Mouse (Mus musculus): ENCODE results near the gene Itga7. TPM values are rescaled to one million over a fixed set of nuclear protein-coding genes. Genes with fewer than 3 reads are reported as not detected.
A peak's percentile ranks its signal among the peaks of the same experiment; 100 is the strongest.
"Not testable (repeated sequence)": the region's sequence is repeated elsewhere in the genome, so short reads cannot be mapped to it uniquely, and the experiment has no call there.

The Itga7 gene
- polyA plus RNA-seq, 1 experiment from 2014 or later, result 8.9 TPM

DNA sequence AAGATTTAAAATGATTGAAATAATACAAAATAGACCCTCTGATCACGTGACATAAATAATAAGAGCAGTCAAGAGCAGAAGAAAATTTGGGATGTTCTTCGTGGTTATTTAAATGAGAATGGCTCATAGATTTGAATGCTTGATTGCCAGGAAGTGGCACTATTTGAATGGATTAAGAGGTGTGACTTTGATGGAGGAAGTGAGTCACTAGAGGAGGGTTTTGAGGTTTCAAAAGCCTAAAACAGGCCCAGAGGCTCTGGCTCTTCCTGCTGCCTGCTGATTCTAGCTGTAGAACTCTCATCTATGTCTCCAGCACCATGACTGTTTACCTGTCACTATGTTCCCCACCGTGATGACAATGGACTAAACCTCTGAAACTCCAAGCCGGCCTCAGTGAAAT is 39.2 kb downstream of the Itga7 start:
- no peak overlapping the region for H3K4me3 ChIP-seq
- WGBS, result 74% methylated on average over 4 of the region's 4 CpGs
- no peak overlapping the region for H3K27ac ChIP-seq (replicated peaks)
- H3K4me1 ChIP-seq (replicated peaks), result no peaks in the 10 kb centered on the region; the same call in 1 of the 2 replicates
- H3K36me3 ChIP-seq, result no peaks in the 10 kb centered on the region
- no peak overlapping the region for H3K4me2 ChIP-seq
- H3K27me3 ChIP-seq, result no peaks in the 10 kb centered on the region
- ATAC-seq (ENCODE audit: low FRiP score, low read depth), result no peak
- H3K9ac ChIP-seq, result no peak overlapping the region
- H3K9me3 ChIP-seq, result no peaks in the 10 kb centered on the region

DNA sequence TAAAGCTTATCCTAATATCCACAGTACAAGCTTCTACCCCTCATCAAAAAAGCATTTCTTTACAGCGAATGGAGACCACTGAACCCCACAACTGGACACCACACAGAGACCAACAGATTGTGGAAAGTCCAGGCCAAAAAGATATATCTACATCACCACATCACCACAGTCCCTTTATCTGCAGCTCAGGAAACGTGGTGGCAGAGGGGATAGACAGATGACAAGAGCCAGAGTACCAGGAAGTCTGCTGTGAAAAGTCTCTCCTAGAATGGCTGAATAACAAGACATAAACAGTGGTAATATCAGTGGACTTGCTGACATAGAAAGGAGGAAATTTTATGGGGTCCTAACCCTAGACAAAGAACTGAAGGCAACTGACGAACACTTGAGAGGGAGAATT is 42.8 kb downstream of the Itga7 start:
- WGBS, result 77% methylated on average over 3 of the region's 3 CpGs

DNA sequence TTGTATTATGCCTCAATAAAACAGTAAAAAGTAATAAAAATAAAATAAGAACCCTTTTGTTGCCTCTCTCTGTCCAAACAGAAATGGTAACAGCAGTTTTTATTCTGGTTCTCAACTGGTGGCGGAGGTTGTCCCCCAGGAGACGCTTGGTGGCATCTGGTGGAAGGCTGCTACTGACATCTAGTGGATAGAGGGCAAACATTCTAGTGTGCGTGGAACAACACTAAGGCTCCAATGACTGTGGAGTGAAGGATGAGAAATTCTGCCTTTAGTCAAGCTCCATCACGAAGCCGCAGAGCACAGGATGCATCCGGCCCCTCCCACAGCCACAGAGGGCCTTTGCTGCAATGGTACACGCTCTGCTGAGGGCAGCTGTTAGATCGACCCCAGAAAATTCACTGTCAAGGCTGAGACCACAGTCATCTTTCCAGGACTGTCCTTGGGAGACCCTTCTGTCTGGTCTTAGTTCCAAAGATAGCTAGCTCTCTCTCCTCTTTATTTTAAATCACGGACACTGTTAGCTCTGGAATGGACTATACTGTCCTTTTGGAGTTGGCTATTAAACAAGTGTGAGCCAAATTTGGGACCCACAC is 44.0 kb downstream of the Itga7 start:
- Histone ChIP-seq H3K36me3 (no peaks in the 10 kb centered on the region), H3K9ac (no peak overlapping the region)
- WGBS, result 23% methylated on average over 9 of the region's 9 CpGs

More for the DNA sequence above, 42.8 kb downstream of the Itga7 start:
- Histone ChIP-seq H3K9me3 (no peaks in the 10 kb centered on the region), H3K36me3 (no peaks in the 10 kb centered on the region), H3K4me3 (no peak overlapping the region), H3K27me3 (no peaks in the 10 kb centered on the region), H3K27ac (replicated peaks) (no peak overlapping the region), H3K9ac (no peak overlapping the region), H3K4me1 (replicated peaks) (no peaks in the 10 kb centered on the region; the same call in 1 of the 2 replicates), H3K4me2 (no peak overlapping the region)
- no peak for ATAC-seq (ENCODE audit: low FRiP score, low read depth)

DNA sequence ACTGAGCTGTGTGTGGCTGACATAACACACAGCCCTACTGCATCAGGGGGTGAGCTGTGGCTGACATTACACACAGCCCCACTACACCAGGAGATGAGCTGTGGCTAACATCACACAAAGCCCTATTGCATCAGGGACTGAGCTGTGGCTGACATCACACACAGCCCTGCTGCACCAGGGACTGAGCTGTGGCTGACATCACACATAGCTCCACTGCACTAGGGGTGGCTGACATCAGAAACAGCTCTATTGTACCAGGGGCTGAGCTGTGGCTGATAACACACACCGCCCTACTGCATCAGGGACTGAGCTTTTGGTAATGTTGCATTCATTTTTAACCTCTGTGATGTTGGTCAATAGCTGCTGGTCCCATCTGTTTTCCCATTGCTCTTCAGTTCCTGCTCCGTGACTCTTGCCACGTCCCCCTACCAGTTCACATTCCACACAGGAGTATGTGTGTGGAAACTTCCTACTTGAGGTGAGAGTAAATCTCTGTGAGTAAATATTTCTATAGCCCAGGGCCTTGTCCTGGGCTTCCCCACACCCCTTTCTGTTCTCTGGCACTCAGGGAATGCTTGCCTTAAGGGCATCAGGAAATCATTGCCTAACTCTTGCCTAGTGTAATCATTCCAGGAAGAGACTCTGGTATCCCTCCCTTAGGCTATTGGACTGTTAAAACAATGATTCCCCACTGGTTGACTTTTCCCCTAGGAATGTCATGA is 47.2 kb downstream of the Itga7 start:
- WGBS, result 73% methylated on average over 3 of the region's 3 CpGs
- Histone ChIP-seq H3K9ac (no peak overlapping the region), H3K27me3 (no peaks in the 10 kb centered on the region), H3K36me3 (no peaks in the 10 kb centered on the region), H3K27ac (replicated peaks) (no peak overlapping the region), H3K4me1 (replicated peaks) (no peaks in the 10 kb centered on the region; the same call in 1 of the 2 replicates), H3K4me3 (no peak overlapping the region), H3K9me3 (no peaks in the 10 kb centered on the region), H3K4me2 (no peak overlapping the region)
- no peak for ATAC-seq (ENCODE audit: low FRiP score, low read depth)

More for the DNA sequence above, 44.0 kb downstream of the Itga7 start:
- Histone ChIP-seq H3K4me3 (no peak overlapping the region), H3K4me2 (no peak overlapping the region), H3K9me3 (no peaks in the 10 kb centered on the region), H3K4me1 (replicated peaks) (no peaks in the 10 kb centered on the region; the same call in 1 of the 2 replicates), H3K27me3 (no peaks in the 10 kb centered on the region), H3K27ac (replicated peaks) (no peak overlapping the region)
- ATAC-seq (ENCODE audit: low FRiP score, low read depth), result peak; percentile 91

DNA sequence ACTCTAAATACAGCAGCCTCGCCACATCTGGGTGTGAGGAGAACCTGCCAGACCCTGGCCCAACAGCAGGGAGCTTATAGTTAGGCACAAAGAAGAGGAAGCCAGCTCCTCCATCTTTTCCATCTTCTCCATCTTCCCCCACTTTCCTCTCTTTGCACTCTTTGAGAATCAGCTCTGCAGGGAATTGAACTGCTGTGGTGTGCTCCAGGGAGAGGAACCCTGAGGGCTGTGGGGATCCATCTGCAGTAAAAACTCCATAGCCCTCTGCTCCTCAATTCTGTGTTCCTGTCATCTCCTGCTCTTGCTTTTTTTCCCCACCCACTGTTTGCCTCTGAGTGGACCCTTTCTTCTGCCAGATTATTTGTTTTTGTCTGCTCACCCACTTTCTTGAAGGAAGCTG is 55.5 kb downstream of the Itga7 start, which contains the start of gene Olfr9:
Olfr9 (plus strand) TSS at position 301 of the 400 bp plus-strand sequence.
- not testable (repeated sequence) for H3K27me3 ChIP-seq

DNA sequence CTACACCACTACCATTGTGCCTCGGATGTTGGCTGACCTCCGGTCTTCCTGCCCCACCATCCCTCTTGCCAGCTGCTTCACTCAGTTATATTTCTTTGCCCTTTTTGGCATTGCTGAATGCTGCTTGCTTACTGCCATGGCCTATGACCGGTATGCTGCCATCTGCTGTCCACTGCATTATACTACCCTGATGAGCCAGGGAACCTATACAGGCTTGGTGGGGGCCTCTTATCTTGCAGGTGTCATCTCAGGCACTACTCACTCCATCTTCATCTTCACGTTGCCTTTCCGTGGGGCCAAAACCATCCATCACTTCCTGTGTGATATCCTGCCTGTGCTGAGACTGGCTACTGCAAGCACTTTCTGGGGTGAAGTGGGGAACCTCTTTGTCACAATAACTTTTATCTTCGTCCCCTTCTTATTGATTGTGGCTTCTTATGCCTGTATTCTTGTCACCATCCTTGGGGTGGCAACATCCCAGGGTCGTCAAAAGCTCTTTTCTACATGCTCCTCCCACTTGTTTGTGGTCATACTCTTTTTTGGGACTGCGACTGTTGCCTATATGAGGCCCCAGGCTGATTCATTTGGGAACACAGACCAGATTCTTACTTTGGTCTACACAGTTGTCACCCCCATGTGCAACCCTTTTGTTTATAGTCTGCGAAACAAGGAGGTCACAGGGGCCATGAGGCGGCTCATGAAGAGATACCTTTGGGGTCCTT is 56.7 kb downstream of the Itga7 start:
- not testable (repeated sequence) for H3K4me1 ChIP-seq (replicated peaks); H3K4me3 ChIP-seq; H3K4me2 ChIP-seq; H3K36me3 ChIP-seq; H3K9ac ChIP-seq; ATAC-seq (ENCODE audit: low FRiP score, low read depth); H3K27ac ChIP-seq (replicated peaks); H3K27me3 ChIP-seq; H3K9me3 ChIP-seq
- WGBS, result 63% methylated on average over 7 of the region's 10 CpGs

More for the DNA sequence above, 55.5 kb downstream of the Itga7 start, which contains the start of gene Olfr9:
- H3K27ac ChIP-seq (replicated peaks); H3K36me3 ChIP-seq; H3K9me3 ChIP-seq; H3K4me1 ChIP-seq (replicated peaks); H3K4me3 ChIP-seq; ATAC-seq (ENCODE audit: low FRiP score, low read depth); H3K4me2 ChIP-seq; H3K9ac ChIP-seq: not testable (repeated sequence)
- WGBS, result 60% methylated on average over 1 of the region's 1 CpGs

DNA sequence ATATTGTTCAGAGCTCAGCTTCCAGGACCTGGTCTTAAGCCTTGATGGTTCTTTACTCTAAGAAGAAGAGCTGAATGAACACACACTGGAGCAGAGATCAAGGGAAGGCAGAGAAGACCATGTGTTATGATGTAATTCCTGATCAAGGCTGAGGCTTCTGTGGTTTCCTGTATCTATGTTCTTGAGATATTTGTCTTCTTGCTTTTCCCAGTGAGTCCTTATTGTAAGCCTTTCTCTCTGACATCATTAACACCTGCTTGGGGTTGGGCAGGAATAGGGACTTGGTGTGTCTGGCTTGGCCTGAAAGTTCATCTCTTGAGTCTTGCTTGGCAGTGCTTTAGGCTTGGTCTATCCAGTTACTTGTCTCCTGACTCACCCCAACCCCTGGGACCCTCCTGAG is 57.4 kb downstream of the Itga7 start:
- ATAC-seq (ENCODE audit: low FRiP score, low read depth), result no peak
- Histone ChIP-seq H3K4me3 (no peak overlapping the region), H3K9ac (no peak overlapping the region), H3K27ac (replicated peaks) (no peak overlapping the region), H3K9me3 (no peaks in the 10 kb centered on the region), H3K27me3 (no peaks in the 10 kb centered on the region), H3K4me1 (replicated peaks) (no peaks in the 10 kb centered on the region), H3K36me3 (no peaks in the 10 kb centered on the region), H3K4me2 (no peak overlapping the region)

DNA sequence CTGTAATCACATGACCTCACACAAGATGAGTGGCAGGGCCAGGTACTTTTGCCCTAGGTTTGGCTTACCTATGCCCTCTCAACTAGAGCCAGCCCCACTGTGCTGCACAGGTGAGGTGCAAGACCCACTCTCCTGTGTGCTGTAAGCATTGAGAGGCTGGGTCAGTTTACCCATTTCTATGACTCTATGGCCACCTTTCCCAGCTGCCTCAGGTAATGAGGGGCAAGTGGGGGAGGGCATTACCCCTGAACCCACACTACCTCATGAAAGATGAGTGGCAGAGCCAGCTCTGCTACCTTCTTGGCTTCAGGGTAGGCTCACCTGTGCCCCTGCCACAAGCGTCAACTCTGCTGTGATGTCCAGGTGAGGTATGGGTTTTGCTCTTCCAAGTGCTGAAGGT is 62.2 kb downstream of the Itga7 start:
- H3K9ac ChIP-seq, result no peak overlapping the region
- no peak overlapping the region for H3K27ac ChIP-seq (replicated peaks)
- WGBS, result 92% methylated on average over 1 of the region's 1 CpGs
- no peak for ATAC-seq (ENCODE audit: low FRiP score, low read depth)
- H3K36me3 ChIP-seq, result no peaks in the 10 kb centered on the region
- no peaks in the 10 kb centered on the region for H3K4me1 ChIP-seq (replicated peaks)
- no peaks in the 10 kb centered on the region for H3K27me3 ChIP-seq
- no peak overlapping the region for H3K4me3 ChIP-seq
- no peak overlapping the region for H3K4me2 ChIP-seq
- H3K9me3 ChIP-seq, result no peaks in the 10 kb centered on the region

DNA sequence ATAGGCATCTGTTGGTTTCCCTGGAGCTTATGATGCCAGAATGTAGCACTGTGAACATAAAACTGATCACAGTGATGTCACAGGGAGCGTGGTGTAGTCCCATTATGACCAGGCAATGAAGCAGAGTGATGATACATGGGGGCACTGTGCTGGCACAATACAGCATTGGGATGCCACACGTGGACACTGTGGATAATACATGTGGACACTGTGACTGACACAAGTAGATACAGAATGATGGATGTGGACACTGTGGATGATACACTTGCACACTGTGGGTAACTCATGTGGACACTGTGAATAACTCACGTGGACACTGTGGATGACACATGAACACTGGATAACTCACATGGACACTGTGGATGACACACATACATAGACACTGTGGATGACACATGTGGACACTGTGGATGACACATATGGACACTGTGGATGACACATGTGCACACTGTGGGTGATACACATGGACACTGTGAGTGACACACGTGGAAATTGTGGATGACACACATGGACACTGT is 63.0 kb downstream of the Itga7 start:
- Histone ChIP-seq H3K4me1 (replicated peaks) (no peaks in the 10 kb centered on the region), H3K36me3 (no peaks in the 10 kb centered on the region), H3K27me3 (no peaks in the 10 kb centered on the region), H3K9me3 (no peaks in the 10 kb centered on the region), H3K27ac (replicated peaks) (no peak overlapping the region), H3K4me2 (no peak overlapping the region), H3K4me3 (no peak overlapping the region), H3K9ac (no peak overlapping the region)
- WGBS, result 76% methylated on average over 4 of the region's 4 CpGs
- ATAC-seq (ENCODE audit: low FRiP score, low read depth), result no peak

DNA sequence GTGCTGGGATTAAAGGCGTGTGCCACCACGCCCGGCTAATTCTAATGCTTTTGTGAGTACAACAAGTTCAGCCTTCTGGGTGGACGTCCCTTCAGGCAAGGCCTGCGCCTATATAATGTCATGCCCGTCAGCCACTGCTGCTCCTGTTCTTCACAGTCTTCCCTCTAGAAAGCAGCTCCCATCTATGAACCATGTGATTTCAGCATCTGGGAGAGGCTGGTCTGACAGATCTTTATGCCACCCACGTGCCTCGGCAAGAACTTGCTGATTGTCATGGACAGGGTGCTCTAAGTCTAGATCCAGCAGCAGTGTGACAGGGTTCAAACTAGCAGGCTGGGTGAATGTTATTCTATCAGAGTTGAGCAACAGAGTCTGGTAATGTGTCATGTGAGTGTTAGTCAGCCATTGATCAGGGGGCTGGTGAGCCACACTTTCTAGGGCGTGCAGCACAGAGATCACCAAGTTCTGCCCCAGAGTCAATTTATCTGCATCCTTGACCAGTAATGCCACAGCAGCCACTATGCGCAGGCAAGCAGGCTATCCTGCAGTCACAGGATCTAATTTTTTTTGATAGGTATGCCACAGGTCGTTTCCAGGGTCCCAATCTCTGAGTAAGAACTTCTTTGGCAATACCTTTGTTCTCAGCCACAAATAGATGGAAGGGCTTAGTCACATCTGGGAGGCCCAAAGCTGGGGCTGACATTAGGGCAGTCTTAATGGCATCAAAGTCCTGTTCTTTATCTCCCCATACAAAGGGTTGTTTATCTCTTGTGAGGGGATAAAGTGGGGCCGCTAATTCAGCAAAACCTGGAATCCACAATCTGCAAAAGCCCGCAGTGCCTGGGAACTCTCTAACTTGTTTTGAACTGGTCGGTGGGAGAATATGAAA is 70.7 kb downstream of the Itga7 start:
- no peak overlapping the region for H3K4me2 ChIP-seq
- H3K36me3 ChIP-seq, result no peaks in the 10 kb centered on the region
- ATAC-seq (ENCODE audit: low FRiP score, low read depth), result no peak
- WGBS, result 86% methylated on average over 14 of the region's 14 CpGs
- no peaks in the 10 kb centered on the region for H3K9me3 ChIP-seq
- no peak overlapping the region for H3K4me3 ChIP-seq
- H3K9ac ChIP-seq, result no peak overlapping the region
- no peaks in the 10 kb centered on the region for H3K27me3 ChIP-seq
- H3K4me1 ChIP-seq (replicated peaks), result no peaks in the 10 kb centered on the region
- H3K27ac ChIP-seq (replicated peaks), result no peak overlapping the region
